Mouse (Mus musculus): ENCODE data around the gene Pip5k1b.
A peak's percentile ranks its signal among the peaks of the same experiment; 100 is the strongest.

Pip5k1b gene

GRCm38 (mm10) chr19:24336370-24337076 lies 219.1 kb downstream of the Pip5k1b start:
- no peak for DNase-seq (ENCODE audit: low spot score in 2 of 2)

GRCm38 (mm10) chr19:24335611-24336343 lies 219.9 kb downstream of the Pip5k1b start:
- DNase-seq (ENCODE audit: low spot score in 2 of 2) = no peak

- DNase-seq (ENCODE audit: low spot score in 2 of 2) = no peak
Observed at GRCm38 (mm10) chr19:24332956-24333355, 222.7 kb downstream of the Pip5k1b start.

GRCm38 (mm10) chr19:24331274-24331673 lies 224.4 kb downstream of the Pip5k1b start:
- no peak for DNase-seq (ENCODE audit: low spot score in 2 of 2)

GRCm38 (mm10) chr19:24330366-24330765 lies 225.3 kb downstream of the Pip5k1b start:
- DNase-seq (ENCODE audit: low spot score in 2 of 2) = no peak

- no peak for DNase-seq (ENCODE audit: low spot score in 2 of 2)
Observed at GRCm38 (mm10) chr19:24327921-24328320, 227.8 kb downstream of the Pip5k1b start.

- DNase-seq (ENCODE audit: low spot score in 2 of 2) = no peak
Observed at GRCm38 (mm10) chr19:24326969-24327368, 228.7 kb downstream of the Pip5k1b start.

GRCm38 (mm10) chr19:24325692-24326091 lies 230.0 kb downstream of the Pip5k1b start:
- DNase-seq (ENCODE audit: low spot score in 2 of 2) = no peak

GRCm38 (mm10) chr19:24323841-24324613 lies 231.6 kb downstream of the Pip5k1b start:
- no peak for DNase-seq (ENCODE audit: low spot score in 2 of 2)

GRCm38 (mm10) chr19:24321900-24322311 lies 233.8 kb downstream of the Pip5k1b start:
- DNase-seq (ENCODE audit: low spot score in 2 of 2) = no peak

- DNase-seq (ENCODE audit: low spot score in 2 of 2) = no peak
Observed at GRCm38 (mm10) chr19:24321211-24321899, 234.3 kb downstream of the Pip5k1b start.

- DNase-seq (ENCODE audit: low spot score in 2 of 2) = no peak
Observed at GRCm38 (mm10) chr19:24318172-24318571, 237.5 kb downstream of the Pip5k1b start.

- DNase-seq (ENCODE audit: low spot score in 2 of 2) = no peak
Observed at GRCm38 (mm10) chr19:24317731-24318130, 237.9 kb downstream of the Pip5k1b start.

GRCm38 (mm10) chr19:24317038-24317591 lies 238.6 kb downstream of the Pip5k1b start:
- DNase-seq (ENCODE audit: low spot score in 2 of 2) = no peak

- DNase-seq (ENCODE audit: low spot score in 2 of 2) = no peak
Observed at GRCm38 (mm10) chr19:24316060-24316725, 239.5 kb downstream of the Pip5k1b start.

- no peak for DNase-seq (ENCODE audit: low spot score in 2 of 2)
Observed at GRCm38 (mm10) chr19:24315234-24315633, 240.4 kb downstream of the Pip5k1b start.

- no peak for DNase-seq (ENCODE audit: low spot score in 2 of 2)
Observed at GRCm38 (mm10) chr19:24314676-24315075, 241.0 kb downstream of the Pip5k1b start.

GRCm38 (mm10) chr19:24312556-24313342 lies 242.9 kb downstream of the Pip5k1b start:
- DNase-seq (ENCODE audit: low spot score in 2 of 2) = no peak

GRCm38 (mm10) chr19:24312046-24312445 lies 243.6 kb downstream of the Pip5k1b start:
- DNase-seq (ENCODE audit: low spot score in 2 of 2) = no peak

GRCm38 (mm10) chr19:24308305-24308705 lies 247.4 kb downstream of the Pip5k1b start:
- DNase-seq (ENCODE audit: low spot score in 2 of 2) = peak in 1 of 2 experiments; percentile 5

Data from spleen, postnatal 36 days (tissue).